Mouse (Mus musculus) intestine, postnatal 0 days (tissue): ENCODE results near the gene Cd38. TPM values are rescaled to one million over a fixed set of nuclear protein-coding genes. Genes with fewer than 3 reads are reported as not detected.

ENCODE experiments used
- ATAC-seq: fragments of 200-750 bp; cut with Nextera tagmentation; 2 replicates; pipeline ENCODE4 v1.8.0; 2017; ENCODE audit warnings: mild to moderate bottlenecking, moderate TSS enrichment, moderate library complexity
- H3K27ac ChIP-seq: fragments of 300-500 bp; sonication (generic); 2 replicates; pipeline ENCODE4 v1.5.1; 2014; ENCODE audit warnings: mild to moderate bottlenecking, low read depth, low read length, moderate library complexity
- H3K27me3 ChIP-seq: fragments of 300-500 bp; sonication (generic); replicated peaks from 2 replicates; pipeline ENCODE4 v1.6.1; 2014; ENCODE audit warnings: low read length, mixed read lengths; ENCODE audit not compliant: control insufficient read depth, insufficient read depth
- H3K36me3 ChIP-seq: fragments of 300-500 bp; sonication (generic); 2 replicates; pipeline ENCODE4 v1.6.1; 2014; ENCODE audit warnings: mild to moderate bottlenecking, moderate library complexity; ENCODE audit not compliant: control insufficient read depth, insufficient read depth
- H3K4me1 ChIP-seq: fragments of 300-500 bp; sonication (generic); replicated peaks from 2 replicates; pipeline ENCODE4 v1.6.1; 2014; ENCODE audit warnings: antibody characterized with exemption, low read length, mixed read lengths; ENCODE audit not compliant: control insufficient read depth, insufficient read depth
- H3K4me2 ChIP-seq: fragments of 300-500 bp; sonication (generic); replicated peaks from 2 replicates; pipeline ENCODE4 v1.6.1; 2014; ENCODE audit warnings: low read depth, mild to moderate bottlenecking, moderate library complexity
- H3K4me3 ChIP-seq: fragments of 300-500 bp; sonication (generic); 2 replicates; pipeline ENCODE4 v1.5.1; 2014; ENCODE audit warnings: low read depth, low read length
- H3K9ac ChIP-seq: fragments of 300-500 bp; sonication (generic); 2 replicates; pipeline ENCODE4 v1.6.1; 2014; ENCODE audit warnings: mild to moderate bottlenecking, low read depth, low read length
- H3K9me3 ChIP-seq: fragments of 300-500 bp; sonication (generic); 2 replicates; pipeline ENCODE4 v1.6.1; 2016; ENCODE audit warnings: mixed run types; ENCODE audit not compliant: control insufficient read depth
- CTCF ChIP-seq: sonication (generic); IDR thresholded peaks from 2 replicates; pipeline ENCODE4 v1.5.1; 2016; ENCODE audit warnings: low read depth, mild to moderate bottlenecking, control low read depth, antibody characterized with exemption, moderate library complexity
- WGBS: fragments of 180-500 bp; shearing (Covaris S2); extraction: QIAGEN DNeasy Blood & Tissue Kit; methylation state at CpG from one replicate; pipeline ENCODE4 v1.1.7; 2014; 5-methylcytosine and 5-hydroxymethylcytosine counted together
- polyA plus RNA-seq: library from polyadenylated mRNA; unstranded; fragments of >200 nt; fragmentation: Nextera tagmentation; extraction: Ambion mirVana; gene quantifications from 2 replicates; pipeline ENCODE4 v1.2.1, GENCODE M21; 2015

The Cd38 gene
- 9.5 and 10.9 TPM in 2 replicates for polyA plus RNA-seq

- Histone ChIP-seq H3K4me1 (peaks cover 6% of the 10 kb centered on the region; the same call in 1 of the 2 replicates), H3K36me3 (no peaks in the 10 kb centered on the region), H3K9ac (peak within 1 kb of the TSS; percentile 58), H3K4me3 (peak within 1 kb of the TSS; percentile 43), H3K27me3 (no peaks in the 10 kb centered on the region), H3K27ac (peak within 1 kb of the TSS; percentile 60), H3K4me2 (peak within 1 kb of the TSS; percentile 78), H3K9me3 (no peaks in the 10 kb centered on the region)
- TF ChIP-seq CTCF: no peak
- ATAC-seq: no peak
These were observed at the start of gene Cd38 for GRCm38 (mm10) chr5:43868253-43868652. Gene Cd38, plus strand, starts transcription at chr5:43868553.

- Histone ChIP-seq H3K36me3 (no peaks in the 10 kb centered on the region), H3K4me2 (peak within 1 kb of the TSS; percentile 52), H3K4me3 (peak within 1 kb of the TSS; percentile 21; the same call in 1 of the 2 replicates), H3K27ac (peak within 1 kb of the TSS; percentile 47; the same call in 1 of the 2 replicates), H3K9me3 (no peaks in the 10 kb centered on the region), H3K4me1 (no peaks in the 10 kb centered on the region), H3K9ac (peak within 1 kb of the TSS; percentile 27; the same call in 1 of the 2 replicates), H3K27me3 (no peaks in the 10 kb centered on the region)
- no peak for ATAC-seq
- 54% methylated on average over 12 of the region's 12 CpGs for WGBS
- TF ChIP-seq CTCF: no peak
These were observed 49.7 kb upstream of the Cd38 start, which contains the start of gene Bst1 for GRCm38 (mm10) chr5:43818695-43819094. Gene Bst1, plus strand, starts transcription at chr5:43818885.

- Histone ChIP-seq H3K4me2 (no peak overlapping the region; the same call in 1 of the 2 replicates), H3K36me3 (no peaks in the 10 kb centered on the region), H3K27ac (no peak overlapping the region; the same call in 1 of the 2 replicates), H3K27me3 (no peaks in the 10 kb centered on the region), H3K9ac (no peak overlapping the region), H3K9me3 (no peaks in the 10 kb centered on the region), H3K4me3 (no peak overlapping the region), H3K4me1 (no peaks in the 10 kb centered on the region)
- WGBS: 63% methylated on average over 11 of the region's 11 CpGs
- no peak for TF ChIP-seq CTCF
- no peak for ATAC-seq
These were observed 47.6 kb upstream of the Cd38 start for GRCm38 (mm10) chr5:43820785-43821184.

DNA sequence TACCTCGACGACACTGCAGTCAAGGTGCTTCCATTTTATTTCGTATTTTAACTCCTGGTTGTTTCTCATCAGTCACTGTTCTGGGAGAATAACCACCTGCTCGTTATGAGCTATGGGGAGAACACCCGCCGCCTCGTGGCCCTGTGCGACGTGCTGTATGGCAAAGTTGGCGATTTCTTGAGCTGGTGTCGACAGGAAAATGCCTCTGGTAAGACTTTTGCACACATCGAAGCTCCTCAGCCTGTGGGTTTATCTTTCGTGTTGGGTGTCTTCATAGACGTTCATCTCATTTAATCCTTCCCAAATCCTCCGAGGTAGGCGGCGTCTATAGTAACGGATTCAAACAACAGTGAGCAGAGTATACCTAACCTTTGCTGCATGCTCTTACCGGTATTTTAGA is 46.8 kb upstream of the Cd38 start, which contains the start of gene Fbxl5:
Gene Fbxl5, minus strand, starts transcription at position 101 of the 400 bp plus-strand sequence.
- 87% methylated on average over 19 of the region's 19 CpGs for WGBS
- no peak for TF ChIP-seq CTCF
- Histone ChIP-seq H3K4me1 (no peaks in the 10 kb centered on the region), H3K4me3 (no peak within 1 kb of the TSS), H3K9ac (no peak within 1 kb of the TSS), H3K4me2 (peak within 1 kb of the TSS; percentile 35), H3K27ac (peak within 1 kb of the TSS; percentile 77; the same call in 1 of the 2 replicates), H3K36me3 (no peaks in the 10 kb centered on the region), H3K27me3 (no peaks in the 10 kb centered on the region), H3K9me3 (no peaks in the 10 kb centered on the region)
- ATAC-seq: no peak

DNA sequence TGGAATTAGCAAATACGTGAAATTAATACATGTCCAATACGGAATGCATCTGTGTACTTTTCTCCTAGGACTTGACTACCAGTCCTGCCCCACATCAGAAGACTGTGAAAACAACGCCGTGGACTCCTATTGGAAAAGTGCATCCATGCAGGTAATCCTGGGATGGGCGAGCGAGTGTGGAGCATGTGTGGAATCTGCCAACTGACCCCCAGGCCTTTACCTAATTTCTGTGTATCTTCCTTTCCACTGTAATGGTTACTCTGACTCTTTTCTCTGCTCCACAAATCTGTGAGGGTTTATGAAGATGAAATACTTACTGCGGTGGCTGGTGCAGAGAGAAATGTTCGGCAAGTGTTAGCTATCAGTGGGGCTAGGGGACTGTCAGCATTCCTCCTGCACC is 46.2 kb upstream of the Cd38 start:
- Histone ChIP-seq H3K4me2 (no peak overlapping the region), H3K27ac (peak overlapping the region; percentile 77; the same call in 1 of the 2 replicates), H3K4me1 (no peaks in the 10 kb centered on the region), H3K27me3 (no peaks in the 10 kb centered on the region), H3K9me3 (no peaks in the 10 kb centered on the region), H3K9ac (no peak overlapping the region), H3K36me3 (no peaks in the 10 kb centered on the region), H3K4me3 (no peak overlapping the region)
- no peak for ATAC-seq
- WGBS: 94% methylated on average over 8 of the region's 8 CpGs
- no peak for TF ChIP-seq CTCF

GRCm38 (mm10) chr5:43822824-43823223 is 45.5 kb upstream of the Cd38 start:
- H3K4me2 ChIP-seq: no peak overlapping the region
- H3K4me3 ChIP-seq: no peak overlapping the region
- H3K9me3 ChIP-seq: no peaks in the 10 kb centered on the region
- no peak for TF ChIP-seq CTCF
- peak overlapping the region; percentile 77 for H3K27ac ChIP-seq
- H3K36me3 ChIP-seq: no peaks in the 10 kb centered on the region
- no peak overlapping the region for H3K9ac ChIP-seq
- H3K4me1 ChIP-seq: no peaks in the 10 kb centered on the region
- WGBS: 36% methylated on average over 3 of the region's 3 CpGs
- ATAC-seq: peak; percentile 85
- H3K27me3 ChIP-seq: no peaks in the 10 kb centered on the region
